Mouse (Mus musculus) embryonic facial prominence, embryonic 11.5 days (tissue): ENCODE results near the gene Oit1. TPM values are rescaled to one million over a fixed set of nuclear protein-coding genes. Genes with fewer than 3 reads are reported as not detected.
A peak's percentile ranks its signal among the peaks of the same experiment; 100 is the strongest.

Experiments
- ATAC-seq: fragments of 200-750 bp; cut with Nextera tagmentation; replicated peaks from 2 replicates; pipeline ENCODE4 v1.8.0; 2017; ENCODE audit warnings: low read depth; ENCODE audit not compliant: insufficient number of reproducible peaks, low FRiP score, low TSS enrichment
- DNase-seq: peaks from one replicate; pipeline ENCODE4 v3.0.0-alpha.2; 2015; ENCODE audit warnings: low spot score
- H3K27ac ChIP-seq: fragments of 300-500 bp; sonication (generic); replicated peaks from 2 replicates; pipeline ENCODE4 v1.5.1; 2014; ENCODE audit warnings: mild to moderate bottlenecking, low read depth, low read length, control low read depth
- H3K27me3 ChIP-seq: fragments of 300-500 bp; sonication (generic); 2 replicates; pipeline ENCODE4 v1.6.1; 2014; ENCODE audit warnings: mild to moderate bottlenecking, low read length, moderate library complexity, mixed read lengths; ENCODE audit not compliant: control insufficient read depth, insufficient read depth
- H3K36me3 ChIP-seq: fragments of 300-500 bp; sonication (generic); replicated peaks from 2 replicates; pipeline ENCODE4 v1.6.1; 2014; ENCODE audit warnings: low read depth, mild to moderate bottlenecking, low read length, moderate library complexity, mixed read lengths; ENCODE audit not compliant: control insufficient read depth, insufficient read depth
- H3K4me1 ChIP-seq: fragments of 300-500 bp; sonication (generic); 2 replicates; pipeline ENCODE4 v1.6.1; 2014; ENCODE audit warnings: low read length, mixed read lengths; ENCODE audit not compliant: control insufficient read depth, insufficient read depth
- H3K4me2 ChIP-seq: fragments of 300-500 bp; sonication (generic); 2 replicates; pipeline ENCODE4 v1.6.1; 2014; ENCODE audit warnings: low read depth, mild to moderate bottlenecking, control low read depth, low read length, moderate library complexity
- H3K4me3 ChIP-seq: fragments of 300-500 bp; sonication (generic); 2 replicates; pipeline ENCODE4 v1.5.1; 2014; ENCODE audit warnings: low read depth, low read length, control low read depth
- H3K9ac ChIP-seq: fragments of 300-500 bp; sonication (generic); replicated peaks from 2 replicates; pipeline ENCODE4 v1.6.1; 2014; ENCODE audit warnings: mild to moderate bottlenecking, control low read depth, low read length
- H3K9me3 ChIP-seq: fragments of 300-500 bp; sonication (generic); replicated peaks from 2 replicates; pipeline ENCODE4 v1.6.1; 2016; ENCODE audit warnings: mild to moderate bottlenecking, low read length, inconsistent platforms, mixed read lengths; ENCODE audit not compliant: control insufficient read depth
- WGBS: fragments of 180-500 bp; shearing (Covaris S2); extraction: QIAGEN DNeasy Blood & Tissue Kit; methylation state at CpG from one replicate; pipeline ENCODE4 v1.1.7; 2014; 5-methylcytosine and 5-hydroxymethylcytosine counted together
- polyA plus RNA-seq: library from polyadenylated mRNA; unstranded; fragments of >200 nt; fragmentation: Nextera tagmentation; extraction: Ambion mirVana; gene quantifications from 2 replicates; pipeline ENCODE4 v1.2.1, GENCODE M21; 2014

Gene Oit1
- polyA plus RNA-seq, result 0.22 and 0.33 TPM in 2 replicates

- H3K9me3 ChIP-seq, result no peaks in the 10 kb centered on the region
- no peak within 1 kb of the TSS for H3K27ac ChIP-seq
- no peaks in the 10 kb centered on the region for H3K27me3 ChIP-seq
- ATAC-seq (no peak), DNase-seq (no peak)
- 66% methylated on average over 8 of the region's 8 CpGs for WGBS
- H3K4me2 ChIP-seq, result no peak within 1 kb of the TSS
- no peaks in the 10 kb centered on the region for H3K4me1 ChIP-seq
- H3K9ac ChIP-seq, result no peak within 1 kb of the TSS
- no peaks in the 10 kb centered on the region for H3K36me3 ChIP-seq
- H3K4me3 ChIP-seq, result no peak within 1 kb of the TSS
These were observed at the start of gene Oit1 for GRCm38 (mm10) chr14:8378685-8379313. Oit1 (minus strand) TSS chr14:8378754.

- Histone ChIP-seq H3K4me3 (no peak overlapping the region), H3K9ac (no peak overlapping the region), H3K27ac (no peak overlapping the region), H3K4me1 (no peaks in the 10 kb centered on the region), H3K9me3 (no peaks in the 10 kb centered on the region), H3K36me3 (no peaks in the 10 kb centered on the region), H3K4me2 (no peak overlapping the region), H3K27me3 (no peaks in the 10 kb centered on the region)
- ATAC-seq (no peak), DNase-seq (no peak)
- WGBS, result 76% methylated on average over 3 of the region's 3 CpGs
These were observed 44.3 kb upstream of the Oit1 start for GRCm38 (mm10) chr14:8422833-8423232.

DNA sequence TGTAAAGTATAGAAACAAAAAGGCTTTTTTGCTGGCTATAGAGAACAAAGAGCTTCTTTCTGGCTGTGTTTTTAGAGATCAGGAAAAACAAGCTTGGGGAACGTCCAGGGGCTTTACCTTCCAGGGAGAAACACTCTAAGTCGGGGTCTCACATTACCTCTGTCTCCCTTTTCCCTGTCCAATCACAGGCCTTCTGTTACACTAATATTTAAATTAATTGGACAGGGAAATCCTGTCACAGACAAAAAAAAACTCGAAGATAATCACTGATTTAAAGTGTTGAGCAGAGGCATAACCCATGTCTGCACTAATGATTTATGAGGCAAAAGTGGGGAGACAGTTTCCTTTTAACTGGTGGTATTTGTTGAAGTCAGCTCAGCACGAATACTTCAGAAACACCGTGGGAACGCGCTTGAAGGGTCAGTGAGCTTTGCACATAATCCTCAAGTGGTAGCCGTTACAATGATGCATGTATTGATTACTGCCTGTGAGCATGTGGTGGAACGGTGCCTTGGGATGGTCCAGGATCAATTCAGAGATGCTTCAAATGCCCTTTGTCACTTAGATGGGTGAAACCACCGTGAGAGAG, 42.7 kb upstream of the Oit1 start:
- Histone ChIP-seq H3K27me3 (no peaks in the 10 kb centered on the region), H3K4me3 (no peak overlapping the region), H3K36me3 (no peaks in the 10 kb centered on the region), H3K4me2 (no peak overlapping the region), H3K4me1 (no peaks in the 10 kb centered on the region), H3K9me3 (no peaks in the 10 kb centered on the region), H3K9ac (no peak overlapping the region), H3K27ac (0 out of 2 replicates have a peak overlapping the region, but pooled peaks have one; percentile 0)
- peak; percentile 48 for DNase-seq
- no peak for ATAC-seq
- 24% methylated on average over 10 of the region's 10 CpGs for WGBS

- no peaks in the 10 kb centered on the region for H3K4me1 ChIP-seq
- ATAC-seq (no peak), DNase-seq (no peak)
- no peak overlapping the region for H3K27ac ChIP-seq
- 61% methylated on average over 3 of the region's 3 CpGs for WGBS
- no peak overlapping the region for H3K4me3 ChIP-seq
- no peaks in the 10 kb centered on the region for H3K27me3 ChIP-seq
- H3K36me3 ChIP-seq, result no peaks in the 10 kb centered on the region
- H3K4me2 ChIP-seq, result no peak overlapping the region
- no peak overlapping the region for H3K9ac ChIP-seq
- H3K9me3 ChIP-seq, result no peaks in the 10 kb centered on the region
These were observed 40.1 kb upstream of the Oit1 start for GRCm38 (mm10) chr14:8418610-8419009.

- Histone ChIP-seq H3K4me2 (no peak overlapping the region), H3K4me3 (no peak overlapping the region), H3K27me3 (no peaks in the 10 kb centered on the region), H3K27ac (no peak overlapping the region), H3K9me3 (no peaks in the 10 kb centered on the region), H3K4me1 (no peaks in the 10 kb centered on the region), H3K9ac (no peak overlapping the region), H3K36me3 (no peaks in the 10 kb centered on the region)
- ATAC-seq, result no peak
- no peak for DNase-seq
- WGBS, result 50% methylated on average over 6 of the region's 6 CpGs
These were observed 27.4 kb upstream of the Oit1 start for GRCm38 (mm10) chr14:8405946-8406345.

- no peak overlapping the region for H3K9ac ChIP-seq
- H3K4me1 ChIP-seq, result no peaks in the 10 kb centered on the region
- WGBS, result 86% methylated on average over 3 of the region's 3 CpGs
- no peaks in the 10 kb centered on the region for H3K9me3 ChIP-seq
- no peaks in the 10 kb centered on the region for H3K36me3 ChIP-seq
- no peak overlapping the region for H3K4me3 ChIP-seq
- H3K27me3 ChIP-seq, result no peaks in the 10 kb centered on the region
- DNase-seq (no peak), ATAC-seq (no peak)
- no peak overlapping the region for H3K4me2 ChIP-seq
- no peak overlapping the region for H3K27ac ChIP-seq
These were observed 24.8 kb upstream of the Oit1 start for GRCm38 (mm10) chr14:8403310-8403709.

- no peak for ATAC-seq
- H3K4me2 ChIP-seq, result no peak overlapping the region
- no peaks in the 10 kb centered on the region for H3K9me3 ChIP-seq
- no peak overlapping the region for H3K4me3 ChIP-seq
- no peaks in the 10 kb centered on the region for H3K27me3 ChIP-seq
- H3K4me1 ChIP-seq, result no peaks in the 10 kb centered on the region
- no peak for DNase-seq
- no peak overlapping the region for H3K27ac ChIP-seq
- no peaks in the 10 kb centered on the region for H3K36me3 ChIP-seq
- no peak overlapping the region for H3K9ac ChIP-seq
These were observed 20.0 kb upstream of the Oit1 start for GRCm38 (mm10) chr14:8398507-8398906.

DNA sequence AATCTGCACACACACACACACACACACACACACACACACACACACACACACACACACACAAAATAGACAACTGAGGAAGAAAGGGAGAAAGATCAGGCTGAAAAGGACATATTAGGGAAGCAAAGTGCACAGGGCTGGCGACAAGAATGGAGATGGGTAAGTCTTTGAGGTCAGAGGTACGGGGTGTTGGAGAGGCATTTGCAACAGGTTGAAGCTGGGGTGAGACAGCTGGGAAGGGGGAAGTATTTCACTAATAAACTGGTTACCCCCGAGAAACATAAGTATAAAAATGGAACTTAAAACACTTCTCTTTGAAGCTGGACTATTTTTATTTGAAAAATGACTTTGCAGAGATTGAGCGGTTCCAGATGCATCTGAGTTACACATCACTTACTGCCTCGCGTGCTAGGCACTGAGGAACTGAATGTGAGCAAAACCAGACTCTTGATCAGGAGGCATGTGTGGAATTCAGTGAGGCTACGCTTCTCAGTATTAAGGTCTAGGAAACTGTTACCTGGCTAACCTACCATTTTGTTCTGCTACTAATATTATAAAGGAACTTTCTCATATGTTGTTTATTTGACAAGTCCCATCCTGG, 17.2 kb upstream of the Oit1 start:
- Histone ChIP-seq H3K36me3 (no peaks in the 10 kb centered on the region), H3K4me2 (no peak overlapping the region), H3K4me3 (no peak overlapping the region), H3K4me1 (no peaks in the 10 kb centered on the region), H3K9me3 (no peaks in the 10 kb centered on the region), H3K27ac (no peak overlapping the region), H3K9ac (no peak overlapping the region), H3K27me3 (no peaks in the 10 kb centered on the region)
- DNase-seq (peak; percentile 38), ATAC-seq (no peak)
- 71% methylated on average over 7 of the region's 7 CpGs for WGBS
